Mouse (Mus musculus) liver, adult 10 weeks (tissue): Measurements from ENCODE around the gene Arhgef15. TPM values are rescaled to one million over a fixed set of nuclear protein-coding genes. Genes with fewer than 3 reads are reported as not detected.

ENCODE experiments used
- polyA plus RNA-seq: library from polyadenylated mRNA; stranded (reverse); fragments of 350-450 nt; fragmentation: Illumina TruSeq; extraction: RNeasy Lipid Tissue Mini Kit (QIAGEN cat#74804); gene quantifications from one replicate; pipeline ENCODE4 v1.2.3, GENCODE M21; 2014; ENCODE audit warnings: low read depth, low replicate concordance

The Arhgef15 gene
- polyA plus RNA-seq, result 2.5 TPM

DNA sequence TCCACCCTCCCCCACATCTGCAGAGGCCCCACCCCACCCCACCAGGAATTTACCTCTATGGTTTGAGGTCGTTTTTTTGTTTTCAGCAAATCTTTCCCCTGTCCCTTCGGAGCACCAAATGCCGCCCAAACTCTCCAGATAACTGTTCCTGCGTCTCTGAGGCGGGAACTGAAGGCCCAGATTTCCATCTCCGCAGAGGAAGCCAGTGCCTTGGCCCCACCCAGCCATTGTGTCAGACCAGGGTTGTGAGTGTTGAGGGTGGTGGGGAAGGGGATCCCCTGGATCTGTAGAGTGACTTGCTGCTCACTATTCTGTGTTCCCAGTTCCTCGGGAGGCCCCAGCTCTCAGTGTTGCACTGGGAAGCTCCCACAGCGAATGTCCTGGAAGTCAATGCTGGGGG lies at the start of gene Arhgef15:
Gene Arhgef15, minus strand, starts transcription at position 173 of the 400 bp plus-strand sequence.

DNA sequence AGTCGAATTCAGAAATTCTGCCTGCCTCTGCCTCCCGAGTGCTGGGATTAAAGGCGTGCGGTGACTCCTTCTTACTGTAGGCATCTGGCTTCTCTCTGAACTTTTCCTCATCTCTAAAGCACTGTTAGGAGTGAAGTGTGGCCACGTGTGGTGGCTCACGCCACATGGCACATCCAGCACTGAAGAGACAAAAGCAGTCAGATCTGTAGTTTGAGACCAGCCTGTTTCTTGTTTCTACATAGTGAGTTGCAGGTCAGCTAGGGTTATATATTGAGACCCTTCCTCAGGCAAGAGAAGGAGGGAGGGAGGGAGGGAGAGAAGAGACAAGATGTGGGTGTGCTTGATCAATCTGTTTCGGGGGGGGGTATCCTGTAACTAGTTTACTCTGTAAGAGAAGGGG lies 17.8 kb upstream of the Arhgef15 start, which contains the start of gene Rangrf:
Gene Rangrf, minus strand, starts transcription at position 101 of the 400 bp plus-strand sequence.

DNA sequence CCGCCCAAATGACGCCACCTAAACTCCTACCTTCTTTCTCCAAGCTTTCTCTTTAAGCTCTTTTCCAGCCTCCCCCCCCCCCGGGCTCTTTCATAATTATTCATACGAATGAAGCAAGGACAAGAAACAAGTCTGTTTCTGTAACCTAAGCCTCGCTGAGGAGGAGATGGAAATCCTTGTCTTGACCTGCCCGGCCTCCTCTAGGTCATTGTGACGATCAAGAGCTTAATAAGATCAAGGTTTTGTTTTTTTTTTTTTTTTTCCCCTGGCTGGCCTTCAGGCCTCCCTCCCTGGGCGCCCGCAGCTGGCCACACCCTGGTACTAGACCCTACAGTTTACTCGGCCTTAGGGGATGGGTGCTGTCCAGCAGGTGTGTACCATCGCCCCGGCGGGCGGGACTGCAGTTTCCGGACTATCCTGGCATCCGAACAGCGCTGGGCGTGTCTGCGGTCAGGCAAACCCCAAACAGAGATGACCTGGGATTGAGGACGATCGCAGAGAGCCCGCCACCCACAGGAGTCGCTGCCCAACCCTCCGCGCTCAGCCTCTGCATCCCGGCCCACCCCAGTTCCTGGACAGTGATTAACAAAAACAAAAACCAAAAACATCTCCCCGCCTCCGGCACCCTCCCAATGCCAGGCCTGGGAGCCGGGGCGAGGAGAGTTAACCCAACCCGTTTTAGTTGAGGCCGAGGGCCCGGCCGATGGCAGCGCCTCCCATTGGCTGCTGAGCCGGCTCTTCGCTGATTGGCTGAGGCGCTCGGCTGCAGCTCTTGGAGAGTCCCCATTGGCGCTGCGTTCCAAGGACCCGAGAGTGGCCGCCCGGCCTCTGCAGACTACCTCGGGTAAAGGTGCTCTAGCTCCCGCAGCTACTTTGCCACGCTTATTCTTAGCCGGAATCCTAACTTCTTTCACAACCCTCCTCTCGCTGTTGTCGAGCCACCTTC lies 10.3 kb upstream of the Arhgef15 start, which contains the start of gene Slc25a35:
Gene Slc25a35, plus strand, starts transcription at position 795 of the 946 bp plus-strand sequence.

DNA sequence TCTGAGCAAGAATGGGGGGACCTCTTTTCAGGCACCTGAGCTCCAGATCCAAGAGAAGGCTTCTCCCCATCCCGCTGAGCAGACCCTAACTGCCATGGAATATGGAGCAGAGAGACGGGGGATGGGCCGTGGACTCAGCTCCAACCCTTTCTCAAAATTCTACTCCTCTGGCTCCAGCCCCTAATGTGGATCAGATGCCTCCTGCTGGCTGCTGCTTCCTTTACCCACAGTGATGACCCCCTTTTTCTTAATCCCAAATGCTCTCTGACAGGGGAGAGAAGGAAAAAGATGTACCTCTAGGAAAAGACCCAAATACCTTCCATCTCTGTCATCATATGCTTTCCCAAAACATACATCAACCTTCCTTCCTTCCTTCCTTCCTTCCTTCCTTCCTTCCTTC lies 30.3 kb downstream of the Arhgef15 start, which contains the start of gene Odf4:
Gene Odf4, minus strand, starts transcription at position 101 of the 400 bp plus-strand sequence.

DNA sequence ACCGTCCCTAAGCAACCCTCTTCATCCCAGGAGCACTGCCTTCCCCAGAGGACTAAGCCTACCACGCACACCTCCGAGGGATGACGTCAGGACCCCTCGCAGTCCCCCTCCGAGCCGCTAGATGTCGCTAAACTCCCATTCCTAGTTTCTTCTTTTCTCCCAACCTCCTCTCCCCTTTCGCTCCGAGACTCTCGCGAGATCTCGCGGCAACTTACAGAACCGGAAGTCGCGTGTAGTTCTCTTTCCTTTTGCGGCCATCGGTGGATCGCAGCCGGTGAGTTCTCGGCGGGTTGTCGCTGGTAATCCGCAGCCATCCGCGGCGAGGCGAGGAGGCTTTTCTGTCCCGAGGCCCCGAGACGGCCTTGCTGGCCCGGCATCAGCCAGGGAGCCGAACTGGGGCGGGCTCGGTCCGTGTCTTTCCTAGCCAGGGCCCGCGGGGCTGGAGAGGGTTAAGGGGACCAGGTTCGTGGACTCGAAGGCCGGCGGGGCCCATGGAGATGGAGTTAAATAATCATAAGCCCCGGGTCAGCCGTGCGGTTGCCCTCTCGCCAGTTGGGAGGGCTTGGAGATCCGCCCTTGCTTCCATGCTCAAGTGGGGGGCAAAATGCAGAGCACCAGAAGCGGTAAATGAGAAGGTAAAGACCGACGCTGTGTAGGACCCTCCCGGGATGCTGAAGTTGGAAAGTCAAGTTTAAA lies 55.8 kb downstream of the Arhgef15 start, which contains the start of gene Rpl26:
Gene Rpl26, plus strand, starts transcription at position 233 of the 696 bp plus-strand sequence.

Other genes with a start within 250 kb of the Arhgef15 start
- gene Ndel1, start 85.6 kb downstream of the Arhgef15 start, polyA plus RNA-seq, result 58.9 TPM
- not detected for gene Rnf222, start 68.9 kb downstream of the Arhgef15 start, polyA plus RNA-seq
- gene Rpl26, start 55.9 kb downstream of the Arhgef15 start, polyA plus RNA-seq, result 134 TPM
- not detected for gene Odf4, start 30.4 kb downstream of the Arhgef15 start, polyA plus RNA-seq
- 1.6 TPM for gene Slc25a35, start 10.7 kb upstream of the Arhgef15 start, polyA plus RNA-seq
- gene Rangrf, start 17.7 kb upstream of the Arhgef15 start, polyA plus RNA-seq, result 1.5 TPM
- gene Pfas, start 51.0 kb upstream of the Arhgef15 start, polyA plus RNA-seq, result 2.6 TPM
- 1.1 TPM for gene Ctc1, start 58.4 kb upstream of the Arhgef15 start, polyA plus RNA-seq
- gene Aurkb, start 88.2 kb upstream of the Arhgef15 start, polyA plus RNA-seq, result not detected
- 1.4 TPM for gene Borcs6, start 102.2 kb upstream of the Arhgef15 start, polyA plus RNA-seq
- 0.61 TPM for gene Tmem107, start 113.3 kb upstream of the Arhgef15 start, polyA plus RNA-seq
- 23.6 TPM for gene Vamp2, start 131.0 kb upstream of the Arhgef15 start, polyA plus RNA-seq
- 0.16 TPM for gene Per1, start 137.7 kb upstream of the Arhgef15 start, polyA plus RNA-seq
- gene Hes7, start 162.9 kb upstream of the Arhgef15 start, polyA plus RNA-seq, result not detected
- not detected for gene 9130213A22Rik, start 165.1 kb upstream of the Arhgef15 start, polyA plus RNA-seq
- gene Aloxe3, start 168.4 kb upstream of the Arhgef15 start, polyA plus RNA-seq, result not detected
- not detected for gene Alox12b, start 199.5 kb upstream of the Arhgef15 start, polyA plus RNA-seq
- gene Alox8, start 240.4 kb upstream of the Arhgef15 start, polyA plus RNA-seq, result not detected